Mouse (Mus musculus) heart, postnatal 0 days (tissue): ENCODE measurements at regions not wholly inside any gene's neighbourhood (a gene's known extent, or its start where the extent isn't known, plus 50 kb on each side); places are given as distances from the start of the nearest gene placed in this dataset.
"Not testable (repeated sequence)": the region's sequence is repeated elsewhere in the genome, so short reads cannot be mapped to it uniquely, and the experiment has no call there.

ENCODE experiments used
- ATAC-seq: fragments of 200-750 bp; cut with Nextera tagmentation; 2 replicates; pipeline ENCODE4 v1.8.0; 2017; ENCODE audit warnings: low read depth, moderate number of reproducible peaks, moderate library complexity; ENCODE audit not compliant: insufficient read depth
- DNase-seq: peaks from one replicate; pipeline ENCODE4 v3.0.0-alpha.2; 2016; ENCODE audit warnings: low spot score
- H3K27ac ChIP-seq: fragments of 300-500 bp; sonication (generic); 2 replicates; pipeline ENCODE4 v1.5.1; 2014; ENCODE audit warnings: low read depth, mild to moderate bottlenecking
- H3K27me3 ChIP-seq: fragments of 300-500 bp; sonication (generic); 2 replicates; pipeline ENCODE4 v1.6.1; 2014; ENCODE audit warnings: low read length, mixed read lengths; ENCODE audit not compliant: control insufficient read depth, insufficient read depth
- H3K36me3 ChIP-seq: fragments of 300-500 bp; sonication (generic); replicated peaks from 2 replicates; pipeline ENCODE4 v1.6.1; 2014; ENCODE audit warnings: low read length, mixed read lengths; ENCODE audit not compliant: control insufficient read depth, insufficient read depth
- H3K4me1 ChIP-seq: fragments of 300-500 bp; sonication (generic); 2 replicates; pipeline ENCODE4 v1.6.1; 2014; ENCODE audit warnings: antibody characterized with exemption; ENCODE audit not compliant: control insufficient read depth, insufficient read depth
- H3K4me2 ChIP-seq: fragments of 300-500 bp; sonication (generic); 2 replicates; pipeline ENCODE4 v1.6.1; 2014; ENCODE audit warnings: low read depth, mild to moderate bottlenecking, low read length, moderate library complexity
- H3K4me3 ChIP-seq: fragments of 300-500 bp; sonication (generic); 2 replicates; pipeline ENCODE4 v1.5.1; 2014; ENCODE audit warnings: low read depth, low read length
- H3K9ac ChIP-seq: fragments of 300-500 bp; sonication (generic); replicated peaks from 2 replicates; pipeline ENCODE4 v1.6.1; 2014; ENCODE audit warnings: low read depth, low read length, mixed read lengths
- H3K9me3 ChIP-seq: fragments of 300-500 bp; sonication (generic); replicated peaks from 2 replicates; pipeline ENCODE4 v1.6.1; 2016; ENCODE audit warnings: low read length; ENCODE audit not compliant: control insufficient read depth
- CTCF ChIP-seq: IDR thresholded peaks from 2 replicates; pipeline ENCODE4 v1.5.1; 2016; ENCODE audit warnings: antibody characterized with exemption, control low read depth, low read depth
- EP300 ChIP-seq: IDR thresholded peaks from 2 replicates; pipeline ENCODE4 v1.6.1; 2016; ENCODE audit warnings: antibody characterized with exemption, low read depth
- WGBS: fragments of 180-500 bp; shearing (Covaris S2); extraction: QIAGEN DNeasy Blood & Tissue Kit; methylation state at CpG from one replicate; pipeline ENCODE4 v1.1.7; 2014; 5-methylcytosine and 5-hydroxymethylcytosine counted together

DNA sequence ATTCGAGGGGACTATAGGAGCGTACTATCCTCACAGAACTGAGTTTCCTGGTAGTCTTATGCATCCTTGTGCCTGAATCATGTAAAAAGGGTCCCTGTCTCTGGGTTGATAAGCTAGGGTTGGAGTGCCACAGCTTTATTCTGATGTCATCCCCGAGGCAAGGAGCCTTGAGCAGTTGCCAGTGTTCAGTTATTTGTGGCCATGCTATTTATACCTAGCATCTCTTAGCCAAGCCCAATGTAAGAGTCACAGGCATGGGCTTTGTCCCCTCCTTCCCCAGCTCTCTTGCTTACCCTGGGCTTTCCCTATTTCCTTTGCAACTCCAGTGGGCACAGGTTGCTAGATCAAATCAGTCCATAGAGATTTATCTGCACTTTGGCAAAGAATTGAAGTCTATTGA is 288.6 kb downstream of the Cyp26b1 start:
- no peaks in the 10 kb centered on the region for H3K9me3 ChIP-seq
- DNase-seq, result peak; percentile 68
- H3K4me3 ChIP-seq, result no peak overlapping the region
- H3K4me2 ChIP-seq, result no peak overlapping the region
- TF ChIP-seq EP300 (no peak), CTCF (no peak)
- peaks cover 17% of the 10 kb centered on the region for H3K4me1 ChIP-seq
- H3K27me3 ChIP-seq, result no peaks in the 10 kb centered on the region
- H3K27ac ChIP-seq, result peak overlapping the region; percentile 47
- ATAC-seq, result peak; percentile 78
- no peaks in the 10 kb centered on the region for H3K36me3 ChIP-seq
- no peak overlapping the region; the same call in 1 of the 2 replicates for H3K9ac ChIP-seq
- WGBS, result 52% methylated on average over 3 of the region's 3 CpGs

DNA sequence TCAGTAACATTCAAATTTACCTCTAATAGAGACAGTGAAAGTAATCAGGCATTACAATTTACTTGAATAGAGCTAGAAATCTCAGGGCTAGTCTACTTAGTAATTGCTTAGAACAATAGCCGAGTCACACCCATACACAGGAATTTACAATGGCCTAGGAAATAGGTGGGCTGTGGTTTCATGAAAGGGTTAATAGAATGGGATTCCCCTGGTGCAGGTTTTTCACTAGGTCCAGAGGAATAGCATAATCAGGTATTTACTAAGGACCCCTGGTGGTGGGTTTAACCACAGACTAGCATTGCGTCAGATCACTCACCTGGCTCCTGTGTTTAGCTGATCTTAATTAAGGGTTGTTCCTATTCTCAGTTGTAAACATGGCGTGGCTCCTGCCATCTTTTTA is 290.8 kb downstream of the Cyp26b1 start:
- not testable (repeated sequence) for H3K9me3 ChIP-seq, H3K36me3 ChIP-seq, H3K4me2 ChIP-seq, H3K27ac ChIP-seq, ATAC-seq, H3K4me3 ChIP-seq, H3K9ac ChIP-seq, DNase-seq, H3K27me3 ChIP-seq
- H3K4me1 ChIP-seq, result peaks cover 17% of the 10 kb centered on the region
- 92% methylated on average over 3 of the region's 3 CpGs for WGBS

DNA sequence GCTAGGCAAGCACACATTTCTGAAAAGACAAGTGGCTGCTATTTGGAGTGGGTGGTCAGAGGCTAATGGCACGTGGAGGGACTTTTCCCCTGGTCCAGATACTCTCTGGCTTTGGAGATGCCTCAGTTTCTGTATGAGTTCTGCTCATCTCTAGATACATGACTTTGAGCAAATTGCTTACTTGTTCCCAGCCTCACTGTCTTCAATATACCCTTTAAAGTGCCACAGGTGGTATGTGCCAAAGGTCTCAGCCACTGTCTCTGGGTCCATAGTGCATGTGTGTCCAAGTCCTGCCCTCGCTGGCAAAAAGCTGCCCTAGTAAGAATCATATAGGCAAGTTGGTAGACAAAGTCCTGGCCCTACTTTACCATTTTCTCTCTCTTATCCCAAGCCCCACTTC is 291.5 kb downstream of the Dysf start:
- Histone ChIP-seq H3K36me3 (no peaks in the 10 kb centered on the region), H3K27me3 (no peaks in the 10 kb centered on the region), H3K9ac (no peak overlapping the region), H3K27ac (no peak overlapping the region), H3K4me3 (no peak overlapping the region), H3K4me2 (no peak overlapping the region), H3K4me1 (peaks cover 9% of the 10 kb centered on the region), H3K9me3 (no peaks in the 10 kb centered on the region)
- TF ChIP-seq EP300 (no peak), CTCF (no peak)
- DNase-seq (no peak), ATAC-seq (no peak)
- 85% methylated on average over 2 of the region's 2 CpGs for WGBS

DNA sequence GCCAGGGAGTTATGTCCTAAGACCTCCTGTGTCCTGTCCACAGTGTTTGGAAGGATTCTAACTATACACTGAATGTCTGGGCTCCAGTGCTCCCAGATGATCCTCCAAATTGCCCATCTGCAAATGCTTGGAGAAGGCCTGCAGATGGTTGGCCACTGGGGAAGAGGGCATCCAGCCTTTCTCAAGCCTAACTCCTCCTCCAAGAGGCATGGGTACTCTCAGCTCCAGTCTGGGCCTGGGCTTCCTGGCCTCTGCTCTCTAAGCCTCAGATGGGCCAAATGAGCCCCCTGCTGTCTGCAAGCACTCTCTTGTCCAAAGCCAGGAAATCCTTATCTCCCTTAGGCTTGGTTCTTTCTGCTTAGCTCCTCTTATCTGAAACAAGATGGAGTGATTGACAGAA is 290.8 kb downstream of the Dysf start:
- Histone ChIP-seq H3K4me1 (peaks cover under 1% of the 10 kb centered on the region; the same call in 1 of the 2 replicates), H3K4me3 (no peak overlapping the region), H3K27ac (no peak overlapping the region), H3K4me2 (no peak overlapping the region), H3K9me3 (no peaks in the 10 kb centered on the region), H3K27me3 (no peaks in the 10 kb centered on the region), H3K9ac (no peak overlapping the region), H3K36me3 (no peaks in the 10 kb centered on the region)
- DNase-seq (no peak), ATAC-seq (no peak)
- no peak for TF ChIP-seq EP300
- TF ChIP-seq CTCF, result no peak

DNA sequence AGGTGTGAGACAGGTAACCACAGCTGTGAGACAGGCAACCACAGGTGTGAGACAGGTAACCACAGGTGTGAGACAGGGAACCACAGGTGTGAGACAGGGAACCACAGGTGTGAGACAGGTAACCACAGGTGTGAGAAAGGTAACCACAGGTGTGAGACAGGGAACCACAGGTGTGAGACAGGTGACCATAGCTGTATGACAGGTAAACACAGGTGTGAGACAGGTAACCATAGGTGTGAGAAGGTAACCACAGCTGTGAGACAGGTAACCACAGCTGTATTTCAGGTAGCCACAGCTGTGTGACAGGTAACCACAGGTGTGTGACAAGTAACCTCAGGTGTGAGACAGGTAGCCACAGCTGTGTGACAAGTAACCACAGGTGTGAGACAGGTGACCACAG is 265.5 kb downstream of the Dysf start:
- ATAC-seq, H3K27ac ChIP-seq, H3K9me3 ChIP-seq, H3K4me2 ChIP-seq, DNase-seq, H3K27me3 ChIP-seq, H3K4me3 ChIP-seq, H3K36me3 ChIP-seq, H3K9ac ChIP-seq: not testable (repeated sequence)
- peaks cover 21% of the 10 kb centered on the region for H3K4me1 ChIP-seq

DNA sequence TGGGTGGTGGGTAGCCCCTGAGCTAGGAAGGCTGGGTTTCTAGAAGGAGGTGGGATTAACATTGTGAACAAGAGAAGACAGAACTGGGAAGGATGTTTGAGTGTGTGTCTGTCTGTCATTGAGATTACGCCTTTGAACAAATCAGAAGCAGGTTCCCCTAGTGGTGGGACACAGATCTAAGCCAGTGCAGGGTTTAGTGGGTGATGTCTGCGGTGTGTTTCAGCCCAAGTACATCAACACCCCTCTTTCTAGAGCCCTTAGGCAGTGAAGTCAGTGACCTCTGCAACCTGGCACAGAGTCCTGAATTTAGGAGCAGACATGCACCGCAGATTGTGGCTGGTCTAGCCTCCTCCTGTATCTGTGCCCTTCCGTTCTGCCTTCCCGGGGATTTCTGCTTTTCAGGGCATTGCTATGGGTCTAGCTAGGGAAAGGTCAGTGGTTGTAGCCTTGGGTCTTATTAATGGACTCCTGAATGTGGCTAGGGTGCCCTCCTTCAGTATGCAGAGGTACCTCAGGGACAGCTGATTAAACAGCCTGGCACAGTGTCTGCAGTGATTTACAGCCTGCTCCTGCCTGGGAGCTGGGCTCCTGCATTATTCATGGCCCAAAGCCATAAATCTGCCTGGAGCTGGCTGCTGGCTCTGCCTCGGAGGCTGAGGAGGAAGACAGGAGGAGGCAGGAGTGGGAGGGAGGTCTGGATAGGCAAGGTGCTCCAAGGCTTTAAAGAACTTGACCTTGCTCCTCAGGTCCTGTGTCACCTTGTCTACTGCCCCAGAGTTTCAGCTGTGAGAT is 264.3 kb downstream of the Dysf start:
- H3K4me3 ChIP-seq, result no peak overlapping the region
- H3K4me1 ChIP-seq, result peaks cover 21% of the 10 kb centered on the region
- 69% methylated on average over 6 of the region's 6 CpGs for WGBS
- no peak overlapping the region for H3K9ac ChIP-seq
- H3K4me2 ChIP-seq, result no peak overlapping the region
- TF ChIP-seq CTCF (no peak), EP300 (no peak)
- DNase-seq (peak; percentile 24), ATAC-seq (0 out of 2 replicates have a peak, but pooled peaks have one; percentile 34)
- H3K27me3 ChIP-seq, result no peaks in the 10 kb centered on the region
- H3K36me3 ChIP-seq, result no peaks in the 10 kb centered on the region
- H3K9me3 ChIP-seq, result no peaks in the 10 kb centered on the region
- H3K27ac ChIP-seq, result peak overlapping the region; percentile 13; the same call in 1 of the 2 replicates
